Mouse (Mus musculus) C2C12 (cell line): ENCODE measurements at regions not wholly inside any gene's neighbourhood (a gene's known extent, or its start where the extent isn't known, plus 50 kb on each side); places are given as distances from the start of the nearest gene placed in this dataset.

Experiments used
- CEBPB ChIP-seq: IDR thresholded peaks from one replicate; pipeline ENCODE4 v1.6.1; 2011; ENCODE audit warnings: low read depth, mild to moderate bottlenecking, control low read depth, moderate library complexity
- CTCF ChIP-seq: IDR thresholded peaks from one replicate; pipeline ENCODE4 v1.5.1; 2011; ENCODE audit not compliant: control insufficient read depth, insufficient read depth, insufficient read length
- MAX ChIP-seq: IDR thresholded peaks from one replicate; pipeline ENCODE4 v1.6.1; 2011; ENCODE audit warnings: mild to moderate bottlenecking, control low read depth
- MYOD1 ChIP-seq: IDR thresholded peaks from one replicate; pipeline ENCODE4 v1.6.1; 2011; ENCODE audit warnings: low read depth; ENCODE audit not compliant: control insufficient read depth, insufficient read length
- MYOG ChIP-seq: IDR thresholded peaks from one replicate; pipeline ENCODE4 v1.6.1; 2011; ENCODE audit not compliant: control insufficient read depth, insufficient read length; ENCODE audit errors: extremely low read depth
- USF1 ChIP-seq: IDR thresholded peaks from one replicate; pipeline ENCODE4 v1.6.1; 2011; ENCODE audit warnings: low read depth, mild to moderate bottlenecking, control low read depth, moderate library complexity

GRCm38 (mm10) chr10:12062302-12062701 is 719.1 kb downstream of the Epm2a start:
- TF ChIP-seq MYOG (no peak), CTCF (no peak), CEBPB (no peak), MAX (no peak), USF1 (no peak), MYOD1 (no peak)
